Mouse (Mus musculus): Measurements from ENCODE around the gene Sez6l.
A peak's percentile ranks its signal among the peaks of the same experiment; 100 is the strongest.

Gene Sez6l

DNA sequence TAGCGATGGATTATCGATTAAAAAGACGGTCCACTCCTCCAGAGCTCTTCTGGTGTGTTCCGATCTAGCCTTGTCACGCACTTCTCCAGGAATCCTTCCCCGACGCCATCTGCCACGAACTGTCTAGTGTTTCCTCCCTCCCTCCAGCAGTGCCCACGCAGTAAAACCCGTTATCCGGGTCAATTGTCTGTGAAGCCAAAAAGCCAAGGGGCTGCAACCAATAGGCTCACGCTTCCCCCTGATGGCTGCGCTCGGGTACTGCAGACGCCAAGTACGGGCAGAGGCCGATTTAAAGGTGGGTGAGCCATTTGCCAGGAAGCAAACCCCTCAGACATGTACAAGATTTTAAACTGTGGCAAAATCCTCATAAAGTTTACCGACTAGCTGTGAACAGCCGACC is 148.0 kb downstream of the Sez6l start:
- DNase-seq, result peak; percentile 72

DNA sequence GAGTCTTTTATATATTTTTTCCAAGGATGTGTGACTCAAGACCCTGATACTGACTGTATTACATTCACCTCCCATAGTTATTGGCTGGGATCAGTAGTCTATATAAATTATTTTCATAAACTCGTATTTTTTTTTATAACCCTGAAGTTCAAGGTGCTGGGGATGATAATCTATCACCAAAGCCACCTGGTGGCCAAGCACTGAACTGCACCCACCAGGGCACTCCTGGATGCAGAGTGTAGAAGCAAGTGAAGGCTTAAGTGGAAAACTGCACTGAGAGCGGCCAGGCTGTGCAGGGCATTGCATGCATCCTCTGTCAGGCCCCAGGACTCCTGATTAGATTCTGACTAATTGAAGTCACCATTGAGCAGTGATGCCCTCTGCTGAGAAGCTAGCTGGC is 149.7 kb downstream of the Sez6l start:
- peak; percentile 87 for DNase-seq

DNA sequence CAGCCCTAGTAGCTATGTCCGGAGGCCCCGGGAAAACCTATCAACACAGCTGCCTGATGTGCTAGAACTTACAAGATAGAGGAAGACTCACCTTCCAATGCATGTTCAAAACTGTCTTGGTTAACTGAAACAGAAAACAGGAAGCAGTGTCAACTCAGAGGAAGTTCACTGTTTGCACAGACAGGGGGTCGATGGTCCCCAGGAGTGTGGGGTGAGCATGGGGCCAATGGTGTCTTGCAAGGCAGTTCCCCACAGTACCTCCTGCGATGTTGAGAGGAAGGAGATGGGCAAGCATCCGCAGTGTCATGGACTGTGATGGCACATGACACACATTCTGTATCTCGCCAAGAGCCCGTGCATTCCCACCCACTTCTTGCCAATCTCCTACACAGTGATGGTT is 150.3 kb downstream of the Sez6l start:
- peak; percentile 4 for DNase-seq

DNA sequence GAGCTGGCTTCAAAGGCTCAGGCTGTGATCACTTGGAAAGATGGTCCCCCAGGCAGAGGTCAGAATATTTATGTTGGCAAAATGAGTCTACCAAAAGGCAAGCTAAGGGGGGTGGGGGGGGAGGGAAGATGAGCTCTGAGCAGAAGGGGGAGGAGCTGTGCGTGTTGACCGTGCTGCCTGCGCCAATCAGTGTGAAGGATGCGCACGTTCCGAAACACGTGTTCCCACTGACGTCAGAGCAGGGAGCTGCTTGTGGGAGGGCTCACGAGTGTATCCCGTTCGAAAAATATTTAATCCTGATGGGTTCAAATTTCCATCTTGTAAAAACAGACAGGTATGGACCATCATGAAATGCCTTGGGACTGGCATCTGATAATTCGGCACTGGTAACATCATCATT is 157.4 kb downstream of the Sez6l start:
- no peak for DNase-seq

DNA sequence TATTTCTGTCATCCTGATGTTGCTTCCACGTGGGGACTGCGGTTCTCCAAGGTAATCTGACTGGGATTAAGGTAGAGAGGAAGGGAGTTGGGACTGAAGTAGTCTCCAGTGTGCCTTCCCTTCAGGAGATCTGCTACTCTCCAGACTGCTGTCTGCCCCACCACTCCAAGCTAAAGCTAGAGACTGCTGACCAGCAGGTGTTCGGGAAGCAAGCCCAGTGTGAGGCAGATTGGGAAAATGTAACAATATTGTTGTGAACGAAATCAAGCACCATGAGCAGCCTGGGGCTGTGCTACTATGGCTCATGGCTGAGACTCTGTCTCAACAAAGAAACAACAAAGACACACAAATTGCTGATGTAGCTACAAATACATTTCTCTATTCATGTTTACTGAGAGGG is 159.0 kb downstream of the Sez6l start:
- peak; percentile 9 for DNase-seq

DNA sequence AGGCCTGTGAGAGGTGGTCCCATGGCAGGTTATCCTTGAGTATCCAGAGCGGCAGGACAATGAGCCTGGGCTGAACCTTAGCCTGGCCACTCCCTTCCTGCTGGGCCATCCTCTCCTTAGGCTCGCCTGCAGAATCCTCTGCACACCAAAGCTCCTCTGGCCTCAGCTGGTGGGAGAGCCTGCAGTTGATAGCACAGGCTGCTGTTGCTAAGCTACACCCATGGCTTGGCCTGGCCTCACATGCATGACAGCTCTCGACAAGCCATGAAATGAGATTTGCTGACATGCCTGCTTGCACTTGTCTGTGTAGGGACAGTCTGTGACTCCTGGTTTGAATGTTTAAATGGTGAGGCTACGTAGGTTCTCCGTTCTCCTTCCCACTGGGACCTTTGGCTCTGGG is 160.3 kb downstream of the Sez6l start:
- no peak for DNase-seq

DNA sequence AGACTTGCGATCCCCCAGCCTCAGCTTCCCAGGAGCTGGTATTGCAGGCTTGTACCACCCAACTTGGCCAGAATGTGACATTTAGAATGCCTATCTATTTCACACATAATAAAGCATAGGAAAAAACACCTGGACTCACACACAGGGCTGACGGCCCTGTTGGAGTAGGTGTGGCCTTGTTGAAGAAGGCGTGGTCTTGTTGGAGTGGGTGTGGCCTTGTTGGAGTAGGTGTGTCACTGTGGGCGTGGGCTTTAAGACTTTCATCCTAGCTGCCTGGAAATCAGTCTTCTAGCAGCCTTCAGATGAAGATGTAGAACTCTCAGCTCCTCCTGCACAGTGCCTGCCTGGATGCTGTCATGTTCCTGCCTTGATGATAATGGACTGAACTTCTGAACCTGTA is 164.2 kb downstream of the Sez6l start:
- DNase-seq, result peak; percentile 2

DNA sequence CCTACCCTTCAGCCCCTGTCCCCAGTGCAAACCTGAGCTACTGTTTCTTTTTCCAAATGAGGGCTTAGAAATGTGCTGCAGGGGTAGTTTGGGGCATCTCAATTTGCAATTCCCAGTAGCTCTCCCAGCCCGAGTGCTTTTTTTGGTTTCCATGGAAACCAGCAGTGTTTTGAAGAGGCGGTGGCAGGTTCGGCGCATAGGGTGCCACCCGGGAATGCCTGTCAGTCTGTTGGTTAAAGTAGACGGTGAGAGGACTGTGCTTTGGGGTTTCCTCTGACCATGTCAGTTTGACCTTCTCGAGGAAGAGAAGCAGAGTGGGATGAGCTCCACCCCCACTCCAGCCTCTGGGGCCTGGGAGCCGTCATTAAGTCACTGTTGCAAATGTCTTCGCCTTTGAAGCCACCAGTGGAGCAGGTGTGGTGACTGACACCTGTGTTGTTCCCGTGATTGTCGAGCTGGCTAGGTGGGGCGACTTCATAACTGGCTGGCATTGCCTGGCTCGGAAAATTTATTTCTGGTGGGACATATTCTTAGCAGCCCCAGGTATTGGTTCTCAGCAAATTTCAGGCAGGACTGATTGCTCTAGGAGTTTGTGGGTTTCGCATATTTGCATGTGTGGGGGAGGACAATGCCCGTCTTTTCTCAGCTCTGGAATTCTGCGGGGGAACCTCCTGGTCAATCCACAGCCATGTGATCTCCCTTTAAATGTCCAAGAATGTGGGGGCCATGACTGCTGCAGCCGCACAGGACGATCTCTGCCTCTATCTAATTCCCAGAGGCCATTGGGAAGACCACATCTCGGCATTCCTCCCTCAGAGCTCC is 165.3 kb downstream of the Sez6l start:
- peak; percentile 50 for DNase-seq

DNA sequence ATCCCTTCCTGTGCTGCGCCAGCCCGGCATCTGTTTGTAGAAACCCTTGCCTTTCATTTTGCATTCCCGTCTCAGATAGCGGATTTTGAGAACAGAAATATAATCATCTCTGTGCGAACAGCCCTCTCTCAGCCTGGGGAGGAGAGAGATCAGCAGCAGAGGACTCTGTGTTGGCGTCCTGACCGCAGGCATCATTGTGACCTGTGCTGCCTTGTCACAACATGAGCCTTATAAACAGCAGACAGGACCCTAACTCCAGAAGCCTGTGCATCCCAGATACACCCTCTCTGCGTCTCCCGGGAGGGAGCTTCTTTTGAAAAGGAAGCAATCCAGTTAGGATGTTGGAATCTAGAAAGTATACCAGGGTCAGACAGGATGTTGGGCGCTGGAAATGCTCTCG is 165.9 kb downstream of the Sez6l start:
- no peak for DNase-seq

DNA sequence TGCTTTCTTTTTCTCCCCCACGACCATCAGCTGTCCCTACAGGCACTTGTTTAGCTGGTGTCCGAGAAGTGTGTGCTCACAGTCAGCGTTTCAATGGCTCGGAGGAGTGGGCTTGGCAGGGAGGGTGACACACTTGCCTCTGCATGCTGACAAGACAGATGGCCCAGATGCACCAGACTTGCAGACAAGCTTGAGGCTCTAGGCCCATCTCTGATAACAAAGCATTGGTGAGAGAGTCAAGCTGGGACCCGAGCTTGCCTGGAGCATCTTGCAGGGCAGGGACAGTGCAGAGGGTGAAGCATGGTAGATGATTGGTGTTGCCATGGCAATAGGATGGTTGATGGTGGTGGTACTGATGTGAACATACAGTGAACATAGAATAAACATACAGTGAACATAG is 167.7 kb downstream of the Sez6l start:
- no peak for DNase-seq

DNA sequence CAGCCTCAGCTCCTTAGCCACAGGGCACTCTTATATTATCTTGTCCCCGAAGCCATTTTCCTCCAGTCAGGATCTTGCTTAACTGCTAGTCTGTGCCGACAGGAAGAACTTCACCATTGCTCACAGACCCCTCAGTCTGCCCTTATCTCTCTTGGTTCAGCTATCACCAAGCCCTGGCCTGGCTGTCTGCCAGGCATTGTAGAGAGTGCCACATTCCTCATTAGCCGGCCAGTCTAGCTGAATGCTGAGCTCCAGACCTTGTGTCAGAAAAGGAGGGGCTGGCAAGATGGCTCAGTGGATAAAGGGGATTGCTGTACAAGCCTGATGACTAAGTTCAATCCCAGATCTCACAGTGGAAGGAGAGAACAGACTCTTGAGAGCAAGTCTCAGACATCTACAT is 171.0 kb downstream of the Sez6l start:
- DNase-seq, result no peak

DNA sequence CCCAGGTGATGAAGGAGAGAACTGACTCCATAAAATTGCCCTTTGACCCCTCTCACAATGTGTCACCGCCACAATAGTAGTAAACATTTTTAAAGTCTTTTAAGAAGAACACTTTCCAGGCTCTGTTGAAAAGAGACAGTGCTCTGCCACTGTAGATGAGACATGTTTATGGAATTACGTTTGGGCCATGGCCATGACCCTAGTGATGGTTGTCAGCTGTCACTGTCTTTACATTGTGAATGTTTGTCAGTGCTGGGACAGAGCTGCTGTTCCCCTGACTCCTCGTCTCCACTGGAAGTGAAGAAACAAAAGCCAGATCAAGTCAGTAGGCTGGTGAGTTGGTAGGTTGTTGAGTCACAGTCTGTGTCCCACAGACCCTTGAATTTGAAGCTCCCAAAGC is 174.5 kb downstream of the Sez6l start:
- no peak for DNase-seq

DNA sequence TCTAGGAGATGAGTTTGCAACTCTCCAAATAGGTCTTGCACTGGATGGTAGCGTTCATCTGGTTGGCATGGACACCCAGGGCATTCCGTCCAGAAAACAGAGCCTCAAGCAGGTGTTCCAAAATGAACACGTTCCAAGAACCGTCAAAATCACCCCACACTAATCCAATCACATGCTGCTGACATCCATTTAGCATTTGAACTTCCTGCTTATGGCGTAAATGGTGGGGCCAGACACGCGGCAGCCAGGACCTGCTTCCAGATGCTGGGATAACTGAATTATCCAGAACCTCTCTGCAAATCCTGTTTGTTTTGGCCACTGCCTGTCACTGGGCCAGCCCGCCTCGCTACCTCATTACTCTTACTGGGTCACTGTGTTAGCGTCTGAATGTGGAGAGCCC is 177.7 kb downstream of the Sez6l start:
- DNase-seq, result no peak

DNA sequence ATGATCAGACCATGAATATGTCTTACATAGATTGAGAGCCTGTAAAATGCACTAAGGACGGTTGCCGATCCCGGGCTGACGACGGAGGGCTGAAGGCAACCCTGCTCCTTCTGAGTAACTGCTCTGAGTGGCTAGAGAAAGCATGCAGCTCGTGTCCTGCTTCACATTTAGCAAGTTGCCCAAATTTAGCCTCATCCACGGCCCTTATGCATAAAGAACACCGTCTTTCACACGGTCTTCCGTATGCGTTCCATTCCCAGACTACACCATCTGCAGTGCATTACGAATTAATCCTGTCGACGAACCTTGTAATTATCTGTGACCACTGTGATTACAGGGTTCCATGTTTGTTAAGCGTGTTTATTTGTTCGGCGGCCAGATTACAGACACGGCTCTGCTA is 180.9 kb downstream of the Sez6l start:
- peak; percentile 25 for DNase-seq

DNA sequence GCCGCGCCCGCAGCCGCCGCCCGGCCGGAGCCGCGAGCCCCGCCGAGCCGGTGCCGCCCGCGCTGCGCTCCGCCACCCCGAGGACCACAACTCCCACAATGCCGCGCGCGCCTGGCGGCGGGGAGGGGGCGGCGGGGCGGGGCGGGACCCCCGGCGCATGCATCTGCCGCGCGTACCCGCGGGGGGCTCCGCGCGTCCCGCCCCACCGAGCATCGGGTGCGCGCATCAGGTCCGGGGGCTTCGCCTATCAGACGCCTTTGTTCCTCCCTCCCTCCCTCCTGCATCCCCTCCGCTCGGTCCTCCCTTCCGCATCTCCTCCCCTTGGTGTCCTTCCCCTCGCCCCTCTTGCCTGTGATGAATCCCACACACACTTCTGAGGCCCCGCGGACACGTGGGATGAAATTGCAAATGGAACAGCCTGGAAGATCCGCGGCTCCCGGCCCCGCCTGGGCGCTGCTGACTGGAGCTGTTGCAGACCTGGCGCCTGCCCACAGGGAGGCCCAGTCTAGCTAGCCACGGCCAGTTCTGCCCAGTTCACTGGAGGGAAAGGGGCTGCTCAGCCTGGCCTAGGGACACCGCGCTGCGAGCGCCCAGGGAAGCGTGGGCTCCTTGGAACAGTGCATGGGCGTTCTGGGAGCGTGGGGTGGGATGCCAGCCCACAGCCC is 182.1 kb downstream of the Sez6l start, which contains the start of gene Asphd2:
TSS of gene Asphd2 (minus strand) at position 88 of the 665 bp plus-strand sequence.
- peak; percentile 80 for DNase-seq

DNA sequence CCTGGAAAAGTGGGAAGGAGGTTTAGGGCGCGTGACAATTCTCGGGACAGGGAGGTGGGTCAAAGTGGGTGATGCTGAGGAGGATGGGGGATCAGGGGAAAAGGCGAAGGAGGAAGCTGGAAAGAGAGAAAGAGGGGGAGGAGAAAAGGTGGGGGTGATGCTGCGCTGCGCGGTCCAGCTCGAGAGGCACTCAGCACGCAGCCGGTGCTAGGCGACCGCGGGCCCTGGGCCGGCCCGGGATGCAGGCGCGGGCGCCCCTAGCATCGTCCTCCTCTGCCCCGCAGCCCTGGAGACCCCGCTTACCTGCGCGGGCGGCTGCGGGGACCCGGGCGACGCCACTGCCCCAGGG is 182.6 kb downstream of the Sez6l start:
- peak; percentile 23 for DNase-seq

DNA sequence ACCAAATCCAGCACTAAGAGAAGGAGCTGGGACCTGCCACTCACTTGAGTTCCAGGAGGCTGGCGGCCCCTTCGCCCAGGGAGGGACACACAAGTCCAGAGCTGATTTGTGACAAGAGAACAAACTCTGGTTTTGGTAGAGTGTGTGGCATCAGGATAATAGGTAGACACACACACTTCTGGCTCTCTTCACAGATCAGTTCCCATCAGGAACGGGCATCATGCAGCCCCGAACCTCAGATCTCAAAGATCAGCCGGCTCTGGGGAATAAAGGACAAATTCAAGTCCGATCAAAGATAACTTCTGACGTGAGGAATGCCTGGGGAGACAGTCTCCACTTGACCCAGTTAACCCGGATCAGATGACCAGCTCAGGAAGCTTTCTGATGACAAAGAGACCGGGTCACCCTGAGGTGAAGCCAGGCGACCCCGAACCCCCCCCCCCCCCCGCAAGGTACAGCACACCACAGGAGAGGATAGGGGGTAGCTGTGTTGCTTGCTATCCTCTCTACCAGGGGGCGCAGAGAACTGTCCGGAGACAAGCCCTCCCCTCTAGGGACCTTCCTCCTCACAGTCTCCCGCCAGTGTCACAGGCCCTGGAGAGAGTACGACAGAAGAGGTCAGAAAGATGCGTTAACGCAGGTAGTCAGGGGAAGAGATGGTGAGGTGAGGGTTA is 183.1 kb downstream of the Sez6l start:
- DNase-seq, result peak; percentile 18

DNA sequence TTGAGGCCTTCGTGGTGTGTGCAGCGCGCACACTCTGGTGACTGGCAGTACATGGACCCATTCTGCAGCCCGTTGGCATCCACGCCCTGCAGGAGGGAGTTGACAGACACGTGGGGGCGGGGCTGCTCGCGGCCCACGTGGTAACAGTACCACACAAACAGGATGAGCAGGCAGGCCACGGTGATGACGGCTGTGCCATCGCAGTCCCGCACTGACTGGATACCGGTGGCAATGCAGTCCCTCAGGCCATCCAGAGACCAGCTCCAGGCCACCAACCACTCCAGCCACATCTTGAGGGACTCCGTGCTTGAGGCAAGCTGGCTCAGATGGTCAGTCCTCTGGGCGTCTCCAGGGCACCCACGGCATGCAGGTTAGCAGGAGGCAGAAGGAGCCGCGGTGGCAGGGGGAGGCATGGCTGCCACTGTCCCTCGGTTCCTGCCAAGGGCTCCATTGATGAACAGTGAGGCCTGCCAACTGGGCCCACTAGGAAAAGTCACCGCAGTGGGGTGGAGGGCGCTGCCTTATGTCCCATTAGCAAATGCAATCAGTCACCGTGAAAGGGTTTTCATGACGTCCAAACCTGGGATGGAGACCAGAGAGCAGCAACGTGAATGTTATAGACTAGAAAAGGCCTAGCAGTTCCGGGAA is 185.2 kb downstream of the Sez6l start:
- DNase-seq, result peak; percentile 20

DNA sequence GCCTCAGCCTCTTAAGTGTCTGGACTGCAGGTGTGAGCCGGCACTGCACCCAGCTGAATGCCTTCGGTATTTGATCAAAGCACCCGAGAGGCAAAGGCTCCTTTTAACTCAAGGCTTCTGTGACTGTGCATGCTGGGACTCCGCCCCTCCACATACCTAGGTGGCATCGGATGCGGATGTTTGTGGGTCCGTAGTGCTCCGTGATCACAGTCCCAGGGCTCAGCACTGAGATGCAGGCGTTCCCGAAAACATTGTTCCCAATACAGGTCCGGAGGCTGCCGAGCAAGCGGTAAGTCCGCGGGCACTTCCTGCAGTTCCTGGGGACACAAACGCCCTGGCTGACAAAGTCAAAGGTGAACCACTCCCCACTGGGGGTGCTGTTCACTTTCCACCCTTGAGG is 186.0 kb downstream of the Sez6l start:
- peak; percentile 5 for DNase-seq

DNA sequence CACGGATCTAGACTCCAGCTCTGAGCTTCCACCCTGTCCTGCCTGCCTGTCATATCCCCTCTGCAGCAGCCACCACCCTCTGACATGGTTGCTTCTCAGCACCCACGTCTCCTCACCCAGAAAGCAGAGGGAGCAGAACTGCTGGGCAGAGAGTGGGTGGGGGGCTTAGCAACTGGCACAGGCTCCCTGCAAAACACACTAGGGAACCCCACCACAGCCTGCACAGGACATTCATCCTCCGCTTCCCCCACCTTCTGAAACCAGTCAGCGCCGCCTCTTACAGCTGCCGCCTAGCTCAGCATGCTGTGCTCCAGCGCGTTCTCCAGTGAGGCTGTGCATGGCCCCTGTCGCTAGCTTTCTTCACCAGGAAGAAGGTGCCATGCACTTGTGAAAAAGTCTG is 187.6 kb downstream of the Sez6l start:
- no peak for DNase-seq

DNA sequence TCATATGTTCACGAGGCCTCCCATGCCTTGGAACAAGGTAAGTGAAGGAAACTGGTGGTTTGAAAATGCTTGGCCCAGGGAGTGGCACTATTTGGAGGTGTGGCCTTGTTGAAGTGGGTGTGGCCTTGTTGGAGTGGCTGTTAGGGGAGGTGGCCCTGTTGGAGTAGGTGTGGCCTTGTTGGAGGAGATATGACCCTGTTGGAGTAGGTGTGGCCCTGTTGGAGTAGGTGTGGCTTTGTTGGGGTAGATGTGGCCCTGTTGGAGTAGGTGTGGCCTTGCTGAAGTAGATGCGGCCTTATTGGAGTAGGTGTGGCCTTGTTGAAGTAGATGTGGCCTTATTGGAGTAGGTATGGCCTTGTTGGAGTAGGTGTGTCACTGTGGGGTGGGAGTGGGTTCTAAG is 191.0 kb downstream of the Sez6l start:
- DNase-seq, result no peak

DNA sequence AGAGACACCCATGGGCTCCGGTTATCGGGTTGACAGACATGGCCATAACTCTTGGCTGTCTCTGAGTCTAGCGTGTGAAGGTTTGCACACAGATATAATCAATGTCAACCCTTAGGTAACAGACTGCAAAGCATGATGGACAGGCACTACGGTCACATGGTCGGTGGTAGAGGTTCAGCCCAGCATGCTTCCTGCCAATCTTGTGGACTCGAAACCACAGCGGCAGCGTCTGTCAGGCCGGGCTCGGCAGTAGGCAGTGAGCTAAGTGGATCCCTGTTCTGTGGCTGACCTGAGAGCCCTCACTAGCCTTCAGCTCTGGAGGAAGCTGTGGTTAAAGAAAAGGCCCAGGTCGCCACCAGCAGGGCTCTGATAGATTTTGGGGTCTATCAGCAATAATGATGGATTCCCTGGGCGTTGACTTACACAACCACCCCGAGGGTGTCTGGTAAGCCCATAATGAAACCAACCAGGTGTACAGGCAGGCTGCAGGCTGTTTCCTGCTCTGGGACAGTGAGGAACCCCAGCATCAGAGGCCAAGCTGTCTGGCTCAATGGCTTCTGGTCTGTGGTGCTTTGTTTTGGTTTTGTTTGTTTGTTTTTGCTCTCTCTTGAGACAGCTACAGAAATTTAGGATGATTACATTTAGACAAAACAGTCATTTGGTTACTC is 192.0 kb downstream of the Sez6l start:
- no peak for DNase-seq

All from right cerebral cortex, postnatal 14 days (tissue).